Mouse (Mus musculus) lung, embryonic 14.5 days (tissue): ENCODE measurements around the gene Serinc2. TPM values are rescaled to one million over a fixed set of nuclear protein-coding genes. Genes with fewer than 3 reads are reported as not detected.
A peak's percentile ranks its signal among the peaks of the same experiment; 100 is the strongest.

Experiments
- ATAC-seq: fragments of 200-750 bp; cut with Nextera tagmentation; 2 replicates; pipeline ENCODE4 v1.8.0; 2017; ENCODE audit warnings: mild to moderate bottlenecking, moderate TSS enrichment, moderate library complexity; ENCODE audit not compliant: insufficient read depth
- DNase-seq: peaks from one replicate; pipeline ENCODE4 v3.0.0-alpha.2; 2015
- H3K27ac ChIP-seq: fragments of 300-500 bp; sonication (generic); 2 replicates; pipeline ENCODE4 v1.5.1; 2014; ENCODE audit warnings: low read depth, mild to moderate bottlenecking, moderate library complexity
- H3K27me3 ChIP-seq: fragments of 300-500 bp; sonication (generic); 2 replicates; pipeline ENCODE4 v1.6.1; 2014; ENCODE audit warnings: low read length, control low read depth; ENCODE audit not compliant: insufficient read depth
- H3K36me3 ChIP-seq: fragments of 300-500 bp; sonication (generic); 2 replicates; pipeline ENCODE4 v1.6.1; 2014; ENCODE audit warnings: control low read depth; ENCODE audit not compliant: insufficient read depth
- H3K4me1 ChIP-seq: fragments of 300-500 bp; sonication (generic); 2 replicates; pipeline ENCODE4 v1.6.1; 2014; ENCODE audit warnings: antibody characterized with exemption, control low read depth; ENCODE audit not compliant: insufficient read depth
- H3K4me2 ChIP-seq: fragments of 300-500 bp; sonication (generic); 2 replicates; pipeline ENCODE4 v1.6.1; 2014; ENCODE audit warnings: mild to moderate bottlenecking
- H3K4me3 ChIP-seq: fragments of 300-500 bp; sonication (generic); 2 replicates; pipeline ENCODE4 v1.5.1; 2014; ENCODE audit warnings: low read depth, low read length
- H3K9ac ChIP-seq: fragments of 300-500 bp; sonication (generic); 2 replicates; pipeline ENCODE4 v1.6.1; 2014
- H3K9me3 ChIP-seq: fragments of 300-500 bp; sonication (generic); 2 replicates; pipeline ENCODE4 v1.6.1; 2016; ENCODE audit warnings: low read depth, low read length, control low read depth
- CTCF ChIP-seq: IDR thresholded peaks from 2 replicates; pipeline ENCODE4 v1.5.1; 2016; ENCODE audit warnings: antibody characterized with exemption, low read depth
- WGBS: fragments of 180-500 bp; shearing (Covaris S2); extraction: QIAGEN DNeasy Blood & Tissue Kit; methylation state at CpG from one replicate; pipeline ENCODE4 v1.1.7; 2014; 5-methylcytosine and 5-hydroxymethylcytosine counted together
- polyA plus RNA-seq: library from polyadenylated mRNA; unstranded; fragments of >200 nt; fragmentation: Nextera tagmentation; extraction: Ambion mirVana; gene quantifications from 2 replicates; pipeline ENCODE4 v1.2.1, GENCODE M21; 2014

Gene Serinc2
- polyA plus RNA-seq, 1 experiment from 2014 or later = 22.2 TPM

GRCm38 (mm10) chr4:130307851-130308230 lies 28.8 kb upstream of the Serinc2 start:
- DNase-seq (peak; percentile 75), ATAC-seq (peak; percentile 35; the same call in 1 of the 2 replicates)
- Histone ChIP-seq H3K4me3 (peak overlapping the region; percentile 44), H3K9me3 (no peaks in the 10 kb centered on the region), H3K4me1 (no peaks in the 10 kb centered on the region), H3K27me3 (peaks cover 42% of the 10 kb centered on the region), H3K4me2 (peak overlapping the region; percentile 93), H3K27ac (no peak overlapping the region; the same call in 1 of the 2 replicates), H3K9ac (peak overlapping the region; percentile 20; the same call in 1 of the 2 replicates), H3K36me3 (no peaks in the 10 kb centered on the region)
- peak; percentile 22 for TF ChIP-seq CTCF
- under 1% methylated on average over 23 of the region's 23 CpGs for WGBS

DNA sequence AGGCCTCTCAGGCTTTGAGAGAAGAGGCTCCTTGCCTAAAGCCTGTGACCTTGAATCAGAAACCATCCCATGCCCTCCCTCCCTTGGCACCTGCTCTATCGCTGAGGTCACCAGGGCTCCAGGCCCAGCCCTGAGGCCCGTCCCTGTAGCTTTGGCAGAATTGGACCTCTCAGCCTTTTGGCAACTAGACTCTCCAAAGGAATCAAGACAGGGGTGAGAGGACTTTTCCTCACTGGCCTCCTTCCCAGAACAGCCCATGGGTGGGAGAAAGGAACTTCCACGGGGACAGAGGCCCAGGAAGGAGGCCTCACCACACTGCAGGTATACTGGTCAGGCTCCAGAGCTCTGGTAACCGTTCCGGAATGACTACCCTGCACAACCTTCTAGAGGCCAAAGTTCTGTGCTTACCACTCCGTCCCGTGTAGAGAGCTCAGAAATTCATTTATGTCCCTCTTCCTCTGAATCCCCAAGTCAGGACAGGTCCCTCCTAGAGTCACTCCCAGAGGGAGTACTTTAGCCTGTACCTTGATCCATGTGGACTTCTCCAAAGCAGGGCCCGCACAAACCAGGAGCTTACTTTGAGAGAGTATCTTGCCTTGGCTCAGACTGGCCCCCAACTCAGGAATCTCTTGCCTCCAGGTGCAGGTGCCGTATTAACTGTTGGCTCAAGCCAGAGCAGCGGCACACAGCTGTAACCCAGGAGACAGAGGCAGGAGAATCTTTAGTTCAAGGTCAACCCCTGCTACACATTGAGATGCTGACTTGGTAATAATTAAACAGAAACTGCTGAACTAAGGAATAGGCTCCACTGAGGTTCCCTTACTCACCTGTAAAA lies 28.0 kb upstream of the Serinc2 start:
- H3K4me3 ChIP-seq = no peak overlapping the region
- WGBS = 71% methylated on average over 10 of the region's 10 CpGs
- peak overlapping the region; percentile 93; the same call in 1 of the 2 replicates for H3K4me2 ChIP-seq
- H3K36me3 ChIP-seq = no peaks in the 10 kb centered on the region
- H3K9me3 ChIP-seq = no peaks in the 10 kb centered on the region
- H3K27ac ChIP-seq = no peak overlapping the region
- peaks cover 42% of the 10 kb centered on the region for H3K27me3 ChIP-seq
- no peak for TF ChIP-seq CTCF
- ATAC-seq = no peak
- H3K4me1 ChIP-seq = no peaks in the 10 kb centered on the region
- no peak for DNase-seq
- H3K9ac ChIP-seq = no peak overlapping the region

GRCm38 (mm10) chr4:130304746-130305145 lies 25.7 kb upstream of the Serinc2 start:
- no peaks in the 10 kb centered on the region for H3K36me3 ChIP-seq
- no peak for ATAC-seq
- H3K27me3 ChIP-seq = peaks cover 32% of the 10 kb centered on the region
- no peak for DNase-seq
- H3K4me2 ChIP-seq = no peak overlapping the region
- H3K4me1 ChIP-seq = no peaks in the 10 kb centered on the region
- H3K9ac ChIP-seq = no peak overlapping the region
- H3K27ac ChIP-seq = no peak overlapping the region
- no peaks in the 10 kb centered on the region for H3K9me3 ChIP-seq
- H3K4me3 ChIP-seq = no peak overlapping the region
- WGBS = 26% methylated on average over 3 of the region's 3 CpGs
- no peak for TF ChIP-seq CTCF

DNA sequence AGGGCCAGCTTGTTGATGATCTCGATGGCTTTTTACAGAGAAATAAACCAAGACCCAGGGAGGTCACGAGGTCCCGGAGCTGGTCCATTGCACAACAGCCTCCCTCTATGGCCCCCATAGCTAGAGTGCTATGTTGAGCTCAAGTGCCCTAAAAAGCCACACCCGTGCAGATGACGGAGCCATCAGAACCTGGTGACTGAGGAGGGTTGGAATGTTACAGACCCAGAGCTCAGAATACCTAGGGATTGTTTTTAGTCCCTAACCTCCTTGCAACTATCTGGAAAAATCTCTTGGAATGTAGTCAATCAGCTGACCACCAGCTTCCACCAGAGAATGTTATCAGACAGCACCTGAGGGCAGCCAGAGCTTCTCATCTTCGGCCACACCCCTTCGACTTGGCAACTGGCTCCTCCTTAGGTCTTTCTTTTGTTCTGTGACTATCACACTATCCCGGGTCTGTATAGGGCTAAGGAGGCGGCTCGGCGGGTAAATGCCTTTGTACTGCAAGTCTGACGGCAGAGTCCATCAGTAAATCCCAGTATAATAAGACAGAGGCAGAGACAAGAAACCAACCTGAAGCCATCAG lies 23.4 kb upstream of the Serinc2 start:
- no peaks in the 10 kb centered on the region for H3K9me3 ChIP-seq
- ATAC-seq (no peak), DNase-seq (no peak)
- no peak overlapping the region for H3K27ac ChIP-seq
- H3K36me3 ChIP-seq = no peaks in the 10 kb centered on the region
- H3K27me3 ChIP-seq = peaks cover 9% of the 10 kb centered on the region; the same call in 1 of the 2 replicates
- WGBS = 52% methylated on average over 12 of the region's 12 CpGs
- H3K4me3 ChIP-seq = no peak overlapping the region
- H3K9ac ChIP-seq = no peak overlapping the region
- no peaks in the 10 kb centered on the region for H3K4me1 ChIP-seq
- H3K4me2 ChIP-seq = no peak overlapping the region
- TF ChIP-seq CTCF = no peak

GRCm38 (mm10) chr4:130299629-130300018 lies 20.6 kb upstream of the Serinc2 start:
- H3K27me3 ChIP-seq = no peaks in the 10 kb centered on the region
- no peak overlapping the region for H3K9ac ChIP-seq
- H3K36me3 ChIP-seq = no peaks in the 10 kb centered on the region
- H3K4me1 ChIP-seq = peaks cover 3% of the 10 kb centered on the region; the same call in 1 of the 2 replicates
- 76% methylated on average over 8 of the region's 8 CpGs for WGBS
- H3K27ac ChIP-seq = no peak overlapping the region
- no peak for ATAC-seq
- H3K4me2 ChIP-seq = no peak overlapping the region
- TF ChIP-seq CTCF = no peak
- no peaks in the 10 kb centered on the region for H3K9me3 ChIP-seq
- DNase-seq = no peak
- no peak overlapping the region for H3K4me3 ChIP-seq

DNA sequence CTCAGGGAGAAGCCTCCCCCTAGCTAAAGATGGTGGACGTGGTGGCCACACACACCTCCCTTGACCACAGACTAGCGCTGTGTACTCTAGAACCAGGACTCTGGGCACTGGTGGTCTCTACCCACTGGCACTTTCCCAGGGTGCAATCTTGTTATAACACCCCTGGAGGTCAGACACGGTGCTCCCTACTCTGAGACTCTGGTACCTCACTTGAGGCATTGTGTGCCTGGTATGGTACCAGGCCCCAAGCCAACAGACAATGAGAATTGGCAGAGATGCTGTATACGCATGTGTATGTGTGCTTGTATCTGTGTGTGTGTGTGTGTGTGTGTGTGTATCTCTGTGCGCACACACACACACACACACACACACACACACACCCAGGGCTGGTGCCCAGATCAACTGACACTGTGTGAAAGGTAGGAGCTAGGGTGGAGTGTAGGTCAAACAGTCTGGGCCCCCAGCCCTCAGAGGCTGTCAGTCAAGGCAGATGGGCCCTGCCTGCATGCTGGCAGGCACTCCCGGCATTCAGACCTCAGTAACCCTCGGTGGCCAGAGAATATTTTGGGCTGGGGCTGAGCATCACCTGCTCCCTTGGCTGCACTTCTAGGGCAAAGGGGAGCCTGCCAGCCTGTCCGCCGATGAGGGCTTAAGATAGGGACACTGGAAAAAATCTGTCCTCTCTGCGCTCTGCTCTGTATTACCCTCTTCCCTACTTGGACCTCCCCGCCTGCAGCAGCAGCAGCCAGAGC lies 20.0 kb upstream of the Serinc2 start:
- no peak for ATAC-seq
- Histone ChIP-seq H3K27me3 (no peaks in the 10 kb centered on the region), H3K9me3 (no peaks in the 10 kb centered on the region), H3K4me1 (peaks cover 3% of the 10 kb centered on the region; the same call in 1 of the 2 replicates), H3K9ac (no peak overlapping the region), H3K27ac (no peak overlapping the region), H3K4me3 (no peak overlapping the region), H3K36me3 (no peaks in the 10 kb centered on the region), H3K4me2 (no peak overlapping the region)
- TF ChIP-seq CTCF = no peak
- no peak for DNase-seq
- 74% methylated on average over 11 of the region's 11 CpGs for WGBS

GRCm38 (mm10) chr4:130297123-130297529 lies 18.1 kb upstream of the Serinc2 start:
- peak; percentile 78 for TF ChIP-seq CTCF
- Histone ChIP-seq H3K9ac (no peak overlapping the region), H3K4me2 (no peak overlapping the region), H3K27ac (no peak overlapping the region), H3K9me3 (no peaks in the 10 kb centered on the region), H3K27me3 (no peaks in the 10 kb centered on the region), H3K4me3 (no peak overlapping the region), H3K36me3 (no peaks in the 10 kb centered on the region), H3K4me1 (peaks cover 3% of the 10 kb centered on the region; the same call in 1 of the 2 replicates)
- DNase-seq = peak; percentile 76
- 19% methylated on average over 13 of the region's 13 CpGs for WGBS
- ATAC-seq = 0 out of 2 replicates have a peak, but pooled peaks have one; percentile 26
